Mouse (Mus musculus): ENCODE data around the gene Olfr1346. TPM values are rescaled to one million over a fixed set of nuclear protein-coding genes. Genes with fewer than 3 reads are reported as not detected.
"Not testable (repeated sequence)": the region's sequence is repeated elsewhere in the genome, so short reads cannot be mapped to it uniquely, and the experiment has no call there.

The Olfr1346 gene
- polyA plus RNA-seq, 1 experiment: not detected

GRCm38 (mm10) chr7:6447771-6448170 lies 19.1 kb upstream of the Olfr1346 start:
- Histone ChIP-seq H3K4me3 (ENCODE audit: low read depth, low read length) (no peak overlapping the region), H3K27ac (ENCODE audit: insufficient read depth, low read length) (no peak overlapping the region), H3K9me3 (replicated peaks; ENCODE audit: control insufficient read depth, insufficient read depth, low read length, poor library complexity, severe bottlenecking) (no peaks in the 10 kb centered on the region), H3K27me3 (ENCODE audit: control insufficient read depth, insufficient read depth, low read length, poor library complexity, severe bottlenecking) (no peaks in the 10 kb centered on the region), H3K36me3 (ENCODE audit: control insufficient read depth, insufficient read depth, low read length, poor library complexity, severe bottlenecking) (no peaks in the 10 kb centered on the region), H3K4me1 (ENCODE audit: control insufficient read depth, insufficient read depth, low read length) (no peaks in the 10 kb centered on the region), H3K9ac (ENCODE audit: low read depth, poor library complexity, severe bottlenecking) (no peak overlapping the region)
- TF ChIP-seq POLR2A (IDR thresholded peaks at IDR 0.05; ENCODE audit: insufficient read depth, low read length) (no peak), EP300 (IDR thresholded peaks at IDR 0.05; ENCODE audit: insufficient read depth, low read depth, low read length) (no peak), CTCF (IDR thresholded peaks at IDR 0.05; ENCODE audit: low read depth, low read length) (no peak)

DNA sequence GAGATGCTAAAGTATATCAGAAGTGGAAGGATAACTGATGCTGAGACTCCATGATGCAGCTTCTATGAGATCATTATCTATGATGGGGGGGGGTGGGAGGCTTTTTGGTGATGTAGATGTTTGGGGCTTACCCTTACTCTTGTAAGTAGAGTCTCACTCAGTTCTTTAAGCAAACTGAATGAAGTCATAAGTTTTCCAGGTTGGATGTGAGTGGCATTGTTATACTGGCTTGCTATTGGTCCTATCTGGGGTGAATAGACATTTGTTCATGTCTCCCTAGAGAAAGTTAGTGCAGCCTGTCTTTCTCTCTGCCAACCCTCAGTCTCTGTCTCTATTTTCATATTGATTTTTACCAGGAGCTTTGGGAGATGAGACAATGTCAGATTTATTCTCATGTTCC lies 11.0 kb upstream of the Olfr1346 start, which contains the start of gene Olfr1336:
TSS of gene Olfr1336 (plus strand) at position 301 of the 400 bp plus-strand sequence.
- Histone ChIP-seq H3K27ac (ENCODE audit: insufficient read depth, low read length) (no peak within 1 kb of the TSS), H3K4me1 (ENCODE audit: control insufficient read depth, insufficient read depth, low read length) (no peaks in the 10 kb centered on the region), H3K36me3 (ENCODE audit: control insufficient read depth, insufficient read depth, low read length, poor library complexity, severe bottlenecking) (no peaks in the 10 kb centered on the region), H3K4me3 (ENCODE audit: low read depth, low read length) (no peak within 1 kb of the TSS), H3K27me3 (ENCODE audit: control insufficient read depth, insufficient read depth, low read length, poor library complexity, severe bottlenecking) (no peaks in the 10 kb centered on the region), H3K9ac (ENCODE audit: low read depth, poor library complexity, severe bottlenecking) (no peak within 1 kb of the TSS), H3K9me3 (replicated peaks; ENCODE audit: control insufficient read depth, insufficient read depth, low read length, poor library complexity, severe bottlenecking) (no peaks in the 10 kb centered on the region)
- TF ChIP-seq EP300 (IDR thresholded peaks at IDR 0.05; ENCODE audit: insufficient read depth, low read depth, low read length): no peak

DNA sequence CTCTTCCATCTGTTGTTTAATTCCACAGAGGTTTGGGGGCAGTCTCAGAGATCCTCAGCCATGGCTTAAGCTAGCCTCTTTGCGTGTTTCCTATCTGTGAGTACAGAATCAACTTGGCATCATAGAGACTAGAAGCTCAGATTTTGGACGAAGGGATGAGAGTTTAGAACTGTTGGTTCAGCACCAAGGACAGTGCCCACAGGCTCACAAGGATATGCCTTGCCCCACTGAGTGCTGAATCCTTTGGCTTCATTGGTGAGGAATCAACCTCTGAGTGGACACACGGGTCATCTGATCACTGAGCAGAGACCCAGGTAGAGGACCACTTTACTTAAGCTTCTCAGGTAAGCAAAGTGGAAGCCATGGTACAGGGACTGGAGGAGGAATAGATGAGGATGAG lies 10.5 kb upstream of the Olfr1346 start:
- no peaks in the 10 kb centered on the region for H3K27me3 ChIP-seq (ENCODE audit: control insufficient read depth, insufficient read depth, low read length, poor library complexity, severe bottlenecking)
- H3K9me3 ChIP-seq (replicated peaks; ENCODE audit: control insufficient read depth, insufficient read depth, low read length, poor library complexity, severe bottlenecking): no peaks in the 10 kb centered on the region
- no peak overlapping the region for H3K4me3 ChIP-seq (ENCODE audit: low read depth, low read length)
- H3K9ac ChIP-seq (ENCODE audit: low read depth, poor library complexity, severe bottlenecking): no peak overlapping the region
- no peaks in the 10 kb centered on the region for H3K4me1 ChIP-seq (ENCODE audit: control insufficient read depth, insufficient read depth, low read length)
- no peaks in the 10 kb centered on the region for H3K36me3 ChIP-seq (ENCODE audit: control insufficient read depth, insufficient read depth, low read length, poor library complexity, severe bottlenecking)
- H3K27ac ChIP-seq (ENCODE audit: insufficient read depth, low read length): no peak overlapping the region
- no peak for TF ChIP-seq EP300 (IDR thresholded peaks at IDR 0.05; ENCODE audit: insufficient read depth, low read depth, low read length)
- TF ChIP-seq POLR2A (IDR thresholded peaks at IDR 0.05; ENCODE audit: insufficient read depth, low read length): no peak
- no peak for TF ChIP-seq CTCF (IDR thresholded peaks at IDR 0.05; ENCODE audit: low read depth, low read length)

DNA sequence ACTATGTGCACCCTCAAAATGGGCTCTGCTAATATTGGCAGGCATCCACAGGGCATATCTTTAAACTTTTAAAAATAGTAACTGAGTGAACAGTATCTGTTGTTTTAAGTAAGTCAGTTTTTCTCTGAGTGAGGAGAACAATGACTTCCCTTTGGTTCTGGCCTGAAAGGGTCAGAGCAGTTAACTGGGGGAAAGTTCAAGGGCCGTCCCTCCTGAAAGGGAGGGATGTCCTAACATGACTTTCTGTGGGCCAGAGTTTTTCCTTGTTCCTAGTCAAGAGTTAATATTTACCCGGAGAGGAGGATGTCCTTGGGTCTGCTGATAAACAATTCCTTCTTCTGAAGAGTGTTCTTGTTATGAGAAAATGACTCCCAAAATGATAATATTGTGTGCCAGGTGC lies 10.7 kb downstream of the Olfr1346 start:
- H3K4me1 ChIP-seq (ENCODE audit: control insufficient read depth, insufficient read depth, low read length); H3K27me3 ChIP-seq (ENCODE audit: control insufficient read depth, insufficient read depth, low read length, poor library complexity, severe bottlenecking); H3K4me3 ChIP-seq (ENCODE audit: low read depth, low read length); H3K36me3 ChIP-seq (ENCODE audit: control insufficient read depth, insufficient read depth, low read length, poor library complexity, severe bottlenecking); H3K27ac ChIP-seq (ENCODE audit: insufficient read depth, low read length); H3K9ac ChIP-seq (ENCODE audit: low read depth, poor library complexity, severe bottlenecking); H3K9me3 ChIP-seq (replicated peaks; ENCODE audit: control insufficient read depth, insufficient read depth, low read length, poor library complexity, severe bottlenecking): not testable (repeated sequence)

GRCm38 (mm10) chr7:6486841-6487240 lies 19.9 kb downstream of the Olfr1346 start, which contains the start of gene Olfr5:
TSS of gene Olfr5 (minus strand) at chr7:6486941.
- H3K4me3 ChIP-seq (ENCODE audit: low read depth, low read length): no peak within 1 kb of the TSS
- no peak within 1 kb of the TSS for H3K9ac ChIP-seq (ENCODE audit: low read depth, poor library complexity, severe bottlenecking)
- TF ChIP-seq EP300 (IDR thresholded peaks at IDR 0.05; ENCODE audit: insufficient read depth, low read depth, low read length) (no peak), POLR2A (IDR thresholded peaks at IDR 0.05; ENCODE audit: insufficient read depth, low read length) (no peak), CTCF (IDR thresholded peaks at IDR 0.05; ENCODE audit: low read depth, low read length) (no peak)
- no peaks in the 10 kb centered on the region for H3K27me3 ChIP-seq (ENCODE audit: control insufficient read depth, insufficient read depth, low read length, poor library complexity, severe bottlenecking)
- no peaks in the 10 kb centered on the region for H3K9me3 ChIP-seq (replicated peaks; ENCODE audit: control insufficient read depth, insufficient read depth, low read length, poor library complexity, severe bottlenecking)
- no peak within 1 kb of the TSS for H3K27ac ChIP-seq (ENCODE audit: insufficient read depth, low read length)
- H3K36me3 ChIP-seq (ENCODE audit: control insufficient read depth, insufficient read depth, low read length, poor library complexity, severe bottlenecking): no peaks in the 10 kb centered on the region
- no peaks in the 10 kb centered on the region for H3K4me1 ChIP-seq (ENCODE audit: control insufficient read depth, insufficient read depth, low read length)

GRCm38 (mm10) chr7:6499655-6500054 lies 32.8 kb downstream of the Olfr1346 start, which contains the start of gene Olfr1347:
TSS of gene Olfr1347 (minus strand) at chr7:6499755.
- Histone ChIP-seq H3K27me3 (ENCODE audit: control insufficient read depth, insufficient read depth, low read length, poor library complexity, severe bottlenecking) (no peaks in the 10 kb centered on the region), H3K9me3 (replicated peaks; ENCODE audit: control insufficient read depth, insufficient read depth, low read length, poor library complexity, severe bottlenecking) (no peaks in the 10 kb centered on the region; the same call in 1 of the 2 replicates), H3K27ac (ENCODE audit: insufficient read depth, low read length) (no peak within 1 kb of the TSS), H3K36me3 (ENCODE audit: control insufficient read depth, insufficient read depth, low read length, poor library complexity, severe bottlenecking) (no peaks in the 10 kb centered on the region), H3K4me1 (ENCODE audit: control insufficient read depth, insufficient read depth, low read length) (no peaks in the 10 kb centered on the region), H3K4me3 (ENCODE audit: low read depth, low read length) (no peak within 1 kb of the TSS), H3K9ac (ENCODE audit: low read depth, poor library complexity, severe bottlenecking) (no peak within 1 kb of the TSS)
- TF ChIP-seq EP300 (IDR thresholded peaks at IDR 0.05; ENCODE audit: insufficient read depth, low read depth, low read length) (no peak), POLR2A (IDR thresholded peaks at IDR 0.05; ENCODE audit: insufficient read depth, low read length) (no peak), CTCF (IDR thresholded peaks at IDR 0.05; ENCODE audit: low read depth, low read length) (no peak)
